Mouse (Mus musculus) erythroblast, embryonic 14.5 days (primary cell): ENCODE data around the gene Spats2l.

Experiments used
- GATA1 ChIP-seq: IDR thresholded peaks from 2 replicates; pipeline ENCODE4 v1.6.1; 2012; ENCODE audit warnings: low read length, inconsistent platforms, mixed read lengths
- TAL1 ChIP-seq: IDR thresholded peaks from 3 replicates; pipeline ENCODE4 v1.6.1; 2012; ENCODE audit warnings: low read length, inconsistent platforms, mixed read lengths

DNA sequence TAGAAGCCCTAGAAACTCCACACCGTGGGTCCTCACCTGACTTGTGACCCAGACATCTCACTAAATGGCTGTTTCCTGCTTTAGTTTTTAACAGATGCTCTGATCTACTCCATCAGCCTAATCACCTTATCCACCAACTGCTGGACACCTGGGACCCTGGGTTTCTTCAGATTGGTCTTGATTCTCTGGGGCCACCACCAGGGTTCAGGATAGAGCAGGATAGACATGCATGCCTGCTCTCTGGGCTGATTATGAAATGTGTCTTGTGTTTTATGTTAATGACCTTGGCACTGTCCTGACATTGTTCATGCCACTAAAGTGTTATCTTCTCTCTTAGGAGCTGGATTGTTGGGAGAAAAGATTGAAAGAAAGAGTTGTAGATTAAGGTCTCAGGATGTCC lies 21.9 kb downstream of the Spats2l start:
- no peak for TF ChIP-seq TAL1
- TF ChIP-seq GATA1 = no peak
